Mouse (Mus musculus) layer of hippocampus, postnatal 14 days (tissue): ENCODE measurements around the gene Ptgir. TPM values are rescaled to one million over a fixed set of nuclear protein-coding genes. Genes with fewer than 3 reads are reported as not detected.
A peak's percentile ranks its signal among the peaks of the same experiment; 100 is the strongest.

ENCODE experiments used
- DNase-seq, 2 experiments: peaks; one replicate each; pipeline ENCODE4 v3.0.0; 2021 to 2022; ENCODE audit warnings: low spot score in 2 of 2, mixed read lengths in 1 of 2
- total RNA-seq, 2 experiments: library from RNA; stranded (reverse); gene quantifications; 2 replicates each; pipeline ENCODE4 v1.2.3; 2021

The Ptgir gene
- total RNA-seq, 2 experiments from 2014 or later = 0.28 TPM; not detected in 1

GRCm38 (mm10) chr7:16891641-16892351, 14.5 kb upstream of the Ptgir start, which contains the start of gene Gng8:
Gene Gng8 (plus strand): TSS chr7:16891786.
- peak; percentile 82 to 85 for DNase-seq

- no peak for DNase-seq
Observed at GRCm38 (mm10) chr7:16892352-16892730, 13.9 kb upstream of the Ptgir start.

GRCm38 (mm10) chr7:16893612-16894011, 12.7 kb upstream of the Ptgir start:
- DNase-seq = no peak

- no peak for DNase-seq
Observed at GRCm38 (mm10) chr7:16894279-16894678, 12.0 kb upstream of the Ptgir start.

GRCm38 (mm10) chr7:16895000-16895399, 11.3 kb upstream of the Ptgir start:
- peak in 1 of 2 experiments; percentile 64 for DNase-seq

- DNase-seq = no peak
Observed at GRCm38 (mm10) chr7:16895511-16895910, 10.8 kb upstream of the Ptgir start.

GRCm38 (mm10) chr7:16900526-16900925, 5.8 kb upstream of the Ptgir start:
- no peak for DNase-seq

GRCm38 (mm10) chr7:16903439-16903955, 2.8 kb upstream of the Ptgir start:
- DNase-seq = no peak

- DNase-seq = no peak
Observed at GRCm38 (mm10) chr7:16904120-16904675, 2.1 kb upstream of the Ptgir start.

- no peak for DNase-seq
Observed at GRCm38 (mm10) chr7:16905491-16906021, 734 bp upstream of the Ptgir start.

- no peak for DNase-seq
Observed at GRCm38 (mm10) chr7:16906889-16907559, 734 bp downstream of the Ptgir start.

- no peak for DNase-seq
Observed at GRCm38 (mm10) chr7:16907842-16908241, 1.6 kb downstream of the Ptgir start.

- DNase-seq = no peak
Observed at GRCm38 (mm10) chr7:16908367-16908766, 2.1 kb downstream of the Ptgir start.

- no peak for DNase-seq
Observed at GRCm38 (mm10) chr7:16908859-16909258, 2.6 kb downstream of the Ptgir start.

- no peak for DNase-seq
Observed at GRCm38 (mm10) chr7:16909909-16910308, 3.6 kb downstream of the Ptgir start.

- DNase-seq = no peak
Observed at GRCm38 (mm10) chr7:16911904-16912303, 5.6 kb downstream of the Ptgir start.

GRCm38 (mm10) chr7:16912360-16912759, 6.1 kb downstream of the Ptgir start:
- no peak for DNase-seq

GRCm38 (mm10) chr7:16913806-16914452, 7.6 kb downstream of the Ptgir start:
- DNase-seq = peak; percentile 78 to 81

GRCm38 (mm10) chr7:16914453-16915343, 8.4 kb downstream of the Ptgir start:
- no peak for DNase-seq
